Mouse (Mus musculus) heart, postnatal 0 days (tissue): ENCODE results near the gene Slc24a3.

ENCODE experiments used
- CTCF ChIP-seq: IDR thresholded peaks from 2 replicates; pipeline ENCODE4 v1.5.1; 2016; ENCODE audit warnings: antibody characterized with exemption, control low read depth, low read depth
- EP300 ChIP-seq: IDR thresholded peaks from 2 replicates; pipeline ENCODE4 v1.6.1; 2016; ENCODE audit warnings: antibody characterized with exemption, low read depth

GRCm38 (mm10) chr2:145530941-145531353 lies 363.4 kb downstream of the Slc24a3 start:
- no peak for TF ChIP-seq CTCF
- TF ChIP-seq EP300: no peak
